Mouse (Mus musculus) T-helper 1 cell (primary cell): ENCODE measurements at regions not wholly inside any gene's neighbourhood (a gene's known extent, or its start where the extent isn't known, plus 50 kb on each side); places are given as distances from the start of the nearest gene placed in this dataset.

Source experiments
- in situ Hi-C: fragments of 300-600 bp; cut with MboI, MseI; formaldehyde crosslinking; loops from one replicate; pipeline ENCODE4 v1.15.1; 2025; ENCODE audit warnings: high pct_unique_total_duplicates

DNA sequence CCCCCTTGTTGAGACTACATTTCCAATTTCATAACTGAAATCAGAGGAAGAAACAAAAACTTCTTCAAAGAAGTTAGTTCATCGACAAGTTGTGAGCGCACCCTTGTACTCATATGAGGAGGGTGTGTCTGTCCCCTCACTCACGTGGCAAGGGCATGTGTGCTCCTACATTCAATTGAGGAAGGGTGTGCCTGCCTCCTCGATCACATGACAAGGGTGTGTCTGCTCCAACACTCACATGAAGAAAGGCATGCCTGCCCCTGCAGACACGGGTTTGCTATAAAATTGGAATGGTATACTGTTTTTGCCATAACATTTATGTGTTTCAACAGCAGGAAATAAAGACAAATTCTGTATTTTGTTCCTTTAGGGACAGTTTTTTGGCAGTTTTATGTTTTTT lies 290.6 kb upstream of the Spred2 start:
- in situ Hi-C loops, result no loop called here

DNA sequence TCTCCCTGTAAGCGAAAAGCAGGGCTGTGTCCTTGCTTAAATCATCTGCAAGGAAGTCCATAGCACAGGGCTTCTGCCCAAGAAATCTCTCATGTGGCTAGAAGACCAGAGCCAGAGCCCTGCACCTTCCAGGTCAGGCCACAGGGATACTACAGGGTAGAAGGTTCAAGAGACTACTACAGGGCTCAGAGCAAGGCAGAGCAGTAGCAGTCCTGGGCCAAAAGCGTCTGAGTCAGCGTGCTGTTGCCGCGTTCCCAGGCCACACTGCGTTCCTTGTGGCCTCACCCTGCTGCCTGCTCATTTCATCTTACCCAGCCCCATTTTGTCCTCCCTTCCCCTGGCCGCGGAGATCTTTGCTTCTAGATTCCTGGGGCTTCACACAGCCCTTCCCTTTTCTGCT lies 283.0 kb upstream of the Spred2 start:
- in situ Hi-C loops, result no loop called here

DNA sequence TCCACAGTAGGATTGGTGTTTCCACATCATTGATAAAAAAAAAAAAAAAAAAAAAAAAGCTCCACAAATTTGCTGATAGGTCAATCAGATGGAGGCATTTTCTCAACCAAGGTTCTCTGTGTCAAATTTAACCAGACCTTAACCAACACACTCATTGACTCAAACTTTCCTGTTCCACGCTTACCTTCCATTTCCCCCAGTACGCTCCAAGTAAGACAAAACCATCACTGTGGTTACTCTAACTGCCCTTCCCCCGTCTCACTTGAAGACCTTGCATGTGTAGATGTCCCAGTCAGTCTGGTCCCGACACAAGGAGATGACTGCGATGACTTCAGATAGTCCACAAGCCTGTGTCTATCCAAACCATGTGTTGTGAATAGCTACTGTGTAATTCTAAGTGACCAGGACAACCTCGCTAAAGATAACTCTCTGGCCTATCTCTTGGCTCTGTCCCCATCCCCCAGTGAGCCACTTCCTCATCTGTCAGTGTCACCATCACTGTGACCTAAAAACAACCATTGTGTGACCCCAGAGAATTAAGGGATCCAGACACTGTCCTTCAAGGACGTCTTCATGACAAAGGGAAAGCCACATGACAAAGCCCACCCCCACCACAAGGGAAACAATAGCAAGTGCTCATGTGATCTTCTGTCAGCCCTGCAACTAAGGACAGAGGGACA lies 279.9 kb upstream of the Spred2 start:
- in situ Hi-C loops, result no loop called here

DNA sequence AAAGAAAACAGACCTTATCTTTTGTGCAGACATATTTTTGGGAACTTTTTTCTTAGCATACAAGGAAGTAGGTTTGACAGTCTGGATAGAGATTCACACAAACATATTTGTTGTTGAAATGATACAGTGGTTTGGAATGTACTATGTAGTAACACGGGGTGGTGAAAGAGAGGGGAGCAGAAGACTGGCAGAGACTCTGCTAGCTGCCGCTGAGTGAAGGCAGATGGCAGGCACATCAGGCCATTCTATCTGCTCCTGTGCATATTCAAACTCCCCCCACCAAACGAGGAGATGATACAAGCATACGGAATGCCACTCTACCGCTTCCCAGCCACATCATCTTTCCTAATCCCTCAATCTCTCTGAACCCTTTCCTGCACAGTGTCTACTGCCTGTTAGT lies 279.1 kb upstream of the Spred2 start:
- in situ Hi-C loops, result no loop called here

DNA sequence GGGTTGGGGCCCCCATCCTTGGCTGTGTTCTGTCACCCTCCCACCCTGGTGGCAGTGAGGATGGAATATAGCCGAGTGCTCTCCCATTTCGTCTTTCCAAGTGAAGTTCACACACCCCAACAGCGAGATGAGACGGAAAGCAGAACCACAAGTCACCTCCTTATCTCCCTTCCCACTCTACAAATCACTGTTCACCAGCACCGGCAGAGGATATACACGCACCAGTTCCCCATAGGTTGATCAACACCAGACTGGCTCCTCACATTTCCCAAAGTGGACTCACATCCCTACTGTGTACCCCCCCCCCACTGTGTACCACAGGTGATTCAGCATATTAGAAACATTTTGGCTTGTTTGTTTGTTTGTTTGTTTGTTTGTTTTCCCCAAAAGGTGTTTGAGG lies 272.7 kb upstream of the Spred2 start:
- in situ Hi-C loops, result no loop called here

DNA sequence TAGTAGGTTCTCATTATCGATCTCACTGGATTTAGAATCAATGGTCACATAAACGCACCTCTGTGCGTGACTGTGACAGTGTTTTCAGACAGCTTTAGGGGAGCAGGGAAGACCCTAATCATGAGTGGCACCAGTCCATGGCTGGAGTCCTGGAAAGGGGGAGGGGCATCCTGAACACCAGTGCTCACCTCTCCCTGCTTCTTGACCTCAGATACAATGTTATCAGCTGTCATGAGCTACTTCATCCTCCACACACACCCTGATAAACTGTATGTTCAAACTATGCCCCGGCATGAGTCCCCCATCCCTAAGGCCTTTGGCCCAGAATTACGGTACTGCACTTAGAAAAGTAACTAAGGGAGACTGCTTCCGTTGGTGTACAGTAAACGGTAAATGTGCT lies 272.2 kb upstream of the Spred2 start:
- in situ Hi-C loops, result no loop called here

DNA sequence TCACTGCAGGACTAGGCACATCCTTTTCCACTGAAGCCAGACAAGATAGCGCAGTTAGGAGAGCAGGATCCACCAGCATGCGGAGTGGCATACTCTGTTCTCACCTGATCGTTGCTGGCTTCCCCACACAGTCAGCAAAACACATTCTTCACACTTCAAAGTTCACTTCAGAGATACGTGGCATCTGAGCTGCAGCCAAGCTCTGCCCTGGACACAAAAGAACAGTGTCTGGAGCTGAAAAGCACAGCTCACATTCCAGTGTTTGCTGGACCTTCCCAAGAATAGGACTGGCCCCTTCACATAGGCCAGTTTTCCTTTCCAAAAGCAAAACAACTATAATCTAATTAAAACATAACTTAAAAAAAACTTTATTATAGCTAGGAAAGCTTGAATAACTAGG lies 264.7 kb upstream of the Spred2 start:
- in situ Hi-C loops, result no loop called here

DNA sequence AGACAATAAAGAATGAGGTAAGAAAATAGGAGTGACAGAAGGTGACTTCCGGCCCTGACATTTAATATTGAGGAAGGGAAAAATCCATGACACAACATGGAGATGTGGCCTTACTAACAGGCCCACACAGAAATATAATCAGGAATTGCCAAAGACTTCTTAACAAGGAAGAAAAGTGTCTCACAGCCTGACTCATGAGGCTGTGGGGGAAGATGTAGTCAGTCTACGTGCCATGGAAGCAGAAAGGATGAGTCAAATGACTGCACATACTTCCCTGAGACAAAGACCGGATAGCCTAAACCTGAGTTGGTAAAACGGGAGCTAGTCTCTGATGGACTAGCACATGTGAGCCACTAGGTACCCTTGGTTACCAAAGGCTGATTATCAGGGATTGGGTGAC lies 257.4 kb upstream of the Spred2 start:
- in situ Hi-C loops, result no loop called here

DNA sequence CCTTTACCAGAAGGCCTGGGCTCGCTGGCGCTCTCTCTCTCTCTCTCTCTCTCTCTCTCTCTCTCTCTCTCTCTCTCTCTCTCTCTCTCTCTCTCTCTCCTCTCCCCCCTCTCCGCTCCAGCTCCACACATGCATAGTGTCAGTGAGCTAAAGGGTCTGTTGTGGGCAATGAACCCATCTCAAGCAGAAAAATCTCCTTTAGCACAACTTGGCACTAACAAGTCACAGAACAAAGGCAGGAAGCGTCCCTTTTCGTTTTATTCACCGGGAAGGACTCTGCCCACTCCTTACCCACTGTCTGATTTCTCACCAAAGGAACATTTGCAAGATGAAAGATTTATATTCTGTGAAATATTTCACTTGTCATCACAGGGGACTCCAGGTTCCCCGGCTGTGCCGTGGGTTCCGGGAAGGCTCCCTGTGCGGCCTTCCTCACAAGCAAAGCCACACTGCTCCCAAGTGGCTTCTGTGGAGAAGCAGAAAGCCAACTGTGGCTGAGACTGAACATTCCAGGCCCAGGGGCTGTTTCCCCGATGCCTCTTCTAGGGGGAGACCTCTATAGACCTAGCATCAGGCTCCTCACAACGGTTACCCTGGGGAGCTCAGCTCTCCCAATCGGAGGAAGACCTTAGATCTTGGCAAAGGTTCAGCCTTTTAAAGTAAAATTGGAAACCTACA lies 253.2 kb upstream of the Spred2 start:
- in situ Hi-C loops, result no loop called here

DNA sequence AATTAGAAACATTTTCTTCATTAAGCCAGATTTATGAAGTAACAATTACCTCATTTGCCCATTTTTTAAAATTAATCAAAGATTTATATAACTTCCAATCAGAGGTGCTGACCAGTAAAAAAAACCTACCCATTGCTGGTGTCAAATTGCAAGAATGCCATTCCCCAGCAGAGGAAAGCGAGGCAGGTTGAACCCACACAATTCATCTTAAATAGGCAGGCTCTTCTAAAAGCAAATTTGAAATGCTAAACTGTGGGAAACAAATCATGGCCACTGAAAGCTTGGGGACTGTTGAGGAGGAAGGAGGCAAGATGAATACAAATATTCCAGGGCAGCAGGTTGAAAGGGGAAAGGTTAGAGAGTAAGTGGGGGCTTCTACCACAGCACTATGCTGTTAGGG lies 251.2 kb upstream of the Spred2 start:
- in situ Hi-C loops, result no loop called here

DNA sequence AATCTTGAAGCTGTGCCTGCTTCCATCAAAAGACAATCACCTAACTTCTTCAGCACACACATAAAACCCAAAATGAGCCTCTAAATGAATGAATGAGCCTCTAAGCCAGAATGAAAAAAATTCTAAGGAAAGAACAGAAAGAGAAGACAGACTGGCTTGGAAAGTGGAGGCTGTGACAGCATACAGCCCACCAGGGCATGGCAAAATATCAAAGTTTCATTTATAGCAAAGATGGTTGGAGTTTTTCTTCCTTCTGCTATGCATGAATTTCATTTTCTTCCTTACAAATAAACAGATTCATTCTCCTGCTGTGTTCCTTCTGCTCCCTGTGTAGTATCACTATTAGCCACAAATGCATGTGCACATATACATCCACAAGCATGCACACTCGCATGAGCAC lies 247.7 kb upstream of the Spred2 start:
- in situ Hi-C loops, result no loop called here

DNA sequence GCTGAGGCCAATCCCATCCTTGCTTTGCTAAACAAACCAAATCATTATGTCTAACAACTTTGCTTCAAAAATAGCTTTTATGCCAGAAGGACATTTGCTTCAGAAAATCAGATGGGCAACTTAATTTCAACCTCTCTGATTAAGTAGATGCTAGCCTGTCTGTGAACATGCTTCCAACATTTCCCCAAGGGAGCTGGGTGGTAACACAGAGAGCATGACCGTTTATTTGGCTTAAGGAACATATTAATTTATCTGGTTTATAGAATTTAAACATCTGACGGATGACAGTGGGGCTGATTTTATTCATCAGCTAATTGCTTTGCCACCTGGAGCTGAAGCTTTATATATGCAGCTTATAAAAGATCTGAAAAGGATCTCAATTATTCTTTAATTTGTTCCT lies 245.1 kb upstream of the Spred2 start:
- in situ Hi-C loops, result no loop called here

DNA sequence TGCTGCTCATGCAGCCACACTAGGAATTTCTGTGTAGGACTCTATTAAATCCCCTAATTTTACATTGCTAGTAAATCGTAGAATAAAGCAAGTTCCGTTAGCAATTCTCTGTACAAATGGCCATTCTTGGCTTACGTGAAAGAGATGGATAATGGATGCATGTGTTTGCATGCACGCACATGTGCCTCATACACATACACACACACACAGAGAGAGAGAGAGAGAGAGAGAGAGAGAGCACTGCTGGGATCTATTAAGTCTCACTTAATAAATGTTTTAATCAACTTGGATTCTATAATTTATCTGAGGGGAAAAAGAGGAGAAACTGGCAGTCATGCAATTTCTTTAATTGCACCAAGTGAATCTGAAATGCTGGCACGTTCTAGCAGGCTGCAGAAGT lies 244.5 kb upstream of the Spred2 start:
- in situ Hi-C loops, result no loop called here

DNA sequence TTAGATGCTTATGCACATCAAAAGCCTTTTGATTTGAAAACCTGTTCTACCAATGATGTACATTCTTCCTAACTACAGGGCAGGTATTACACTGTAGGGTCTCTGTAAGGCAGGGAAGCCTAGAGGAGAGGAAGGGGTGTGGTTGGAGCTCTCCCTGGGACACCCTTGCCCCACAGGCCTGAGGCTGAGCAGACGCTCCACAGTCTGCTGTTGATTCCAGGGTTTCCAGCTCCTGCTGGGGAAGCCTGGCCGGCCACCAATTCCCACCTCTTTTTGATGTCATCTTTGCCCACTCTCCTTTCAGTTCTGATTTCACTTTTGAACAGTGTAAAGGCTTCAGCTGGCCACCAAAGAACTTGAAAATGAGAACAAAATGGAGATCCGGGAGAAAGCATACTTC lies 223.0 kb upstream of the Spred2 start:
- in situ Hi-C loops, result no loop called here

DNA sequence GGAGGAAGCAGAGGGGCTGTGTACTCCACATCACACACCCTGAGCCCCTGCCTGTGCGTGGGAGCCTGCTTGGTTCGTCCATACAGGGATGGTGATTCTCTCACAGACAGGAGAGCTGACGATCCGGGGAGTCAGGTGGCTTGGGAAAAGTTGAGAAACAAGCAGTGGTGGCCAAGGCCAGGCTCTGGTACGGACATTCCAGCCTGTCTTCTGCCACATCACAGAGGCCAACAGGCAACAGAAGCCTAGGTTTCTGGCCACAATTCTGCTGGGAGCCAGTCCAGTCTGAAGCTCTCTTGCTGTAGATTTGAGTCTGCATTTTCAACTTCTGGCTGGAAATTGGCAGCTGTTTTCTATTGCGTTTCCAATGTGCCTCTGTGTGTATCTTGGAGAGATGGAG lies 215.4 kb upstream of the Spred2 start:
- in situ Hi-C loops, result no loop called here

DNA sequence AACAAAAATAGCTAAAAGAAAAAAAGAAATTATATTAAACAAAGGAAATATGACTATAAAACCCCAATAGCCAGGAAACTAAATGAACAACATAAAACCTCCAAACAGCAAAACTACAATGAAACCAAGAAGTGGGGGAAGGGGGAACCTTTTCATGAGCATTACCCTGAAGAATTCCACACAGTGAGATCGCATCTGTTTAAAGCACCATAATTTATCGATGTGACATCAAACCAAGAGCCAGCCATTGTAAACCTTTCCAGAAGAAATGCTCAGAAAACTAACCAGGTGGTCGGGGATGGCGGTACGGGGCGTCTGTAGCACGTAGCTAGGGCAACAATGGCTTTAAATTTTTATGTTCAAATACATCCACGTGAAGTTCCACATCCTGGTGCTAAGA lies 214.8 kb upstream of the Spred2 start:
- in situ Hi-C loops, result no loop called here

DNA sequence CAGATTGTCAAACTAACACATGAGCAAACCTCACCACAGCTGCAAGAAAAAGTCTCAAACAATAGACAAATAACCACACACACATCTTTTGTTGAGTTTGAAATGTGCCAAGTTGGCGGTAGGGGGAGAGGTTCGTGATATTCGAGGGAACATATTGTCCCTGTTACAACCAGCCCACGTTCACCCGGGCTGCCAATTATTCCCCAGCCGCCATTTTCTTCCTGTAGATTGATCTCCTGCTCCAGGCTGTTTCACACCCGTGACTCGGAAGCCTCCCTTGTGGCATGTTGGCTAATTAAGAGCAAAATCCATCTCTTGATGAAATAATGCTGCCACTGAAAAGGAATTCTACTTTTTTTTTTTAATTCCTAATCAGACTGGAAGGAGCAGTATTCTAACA lies 211.1 kb upstream of the Spred2 start:
- in situ Hi-C loops, result no loop called here

DNA sequence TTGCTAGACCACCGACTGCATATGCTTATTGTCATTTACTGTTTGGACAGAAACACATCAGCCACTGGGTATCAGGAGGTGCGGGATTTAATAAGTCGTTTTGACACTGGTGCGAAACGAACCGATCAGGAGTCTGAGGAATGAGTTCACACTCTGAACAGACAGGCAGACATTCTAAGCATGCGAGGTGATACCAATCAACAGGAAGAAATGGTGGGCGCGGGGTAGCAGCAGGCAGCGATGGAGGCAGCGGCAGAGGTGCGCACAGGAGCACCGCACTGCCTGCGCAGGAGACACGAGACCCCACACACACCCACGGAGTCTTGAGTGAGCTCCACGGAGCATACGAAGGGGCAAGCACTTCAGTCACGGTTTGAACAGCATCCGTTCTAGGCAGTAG lies 210.6 kb upstream of the Spred2 start:
- in situ Hi-C loops, result no loop called here

DNA sequence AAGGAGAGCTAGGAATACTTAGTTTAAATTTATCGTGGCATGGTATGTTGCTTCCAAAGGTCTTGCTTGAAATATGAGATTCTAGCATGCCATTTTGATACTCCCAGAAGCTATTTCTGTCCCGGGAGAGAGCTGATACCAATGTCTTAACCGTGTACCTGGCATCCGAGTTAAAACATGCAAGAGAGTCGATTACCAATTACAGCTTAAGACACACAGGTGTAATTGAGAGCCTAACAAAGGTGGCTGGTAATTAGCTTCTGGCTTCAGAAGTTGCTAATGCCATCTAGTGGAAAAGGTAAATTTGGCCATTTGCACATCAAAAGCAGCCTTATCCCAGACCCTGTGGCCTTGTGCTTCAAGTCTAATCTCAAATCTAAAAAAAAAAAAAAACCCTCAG lies 210.0 kb upstream of the Spred2 start:
- in situ Hi-C loops, result no loop called here

DNA sequence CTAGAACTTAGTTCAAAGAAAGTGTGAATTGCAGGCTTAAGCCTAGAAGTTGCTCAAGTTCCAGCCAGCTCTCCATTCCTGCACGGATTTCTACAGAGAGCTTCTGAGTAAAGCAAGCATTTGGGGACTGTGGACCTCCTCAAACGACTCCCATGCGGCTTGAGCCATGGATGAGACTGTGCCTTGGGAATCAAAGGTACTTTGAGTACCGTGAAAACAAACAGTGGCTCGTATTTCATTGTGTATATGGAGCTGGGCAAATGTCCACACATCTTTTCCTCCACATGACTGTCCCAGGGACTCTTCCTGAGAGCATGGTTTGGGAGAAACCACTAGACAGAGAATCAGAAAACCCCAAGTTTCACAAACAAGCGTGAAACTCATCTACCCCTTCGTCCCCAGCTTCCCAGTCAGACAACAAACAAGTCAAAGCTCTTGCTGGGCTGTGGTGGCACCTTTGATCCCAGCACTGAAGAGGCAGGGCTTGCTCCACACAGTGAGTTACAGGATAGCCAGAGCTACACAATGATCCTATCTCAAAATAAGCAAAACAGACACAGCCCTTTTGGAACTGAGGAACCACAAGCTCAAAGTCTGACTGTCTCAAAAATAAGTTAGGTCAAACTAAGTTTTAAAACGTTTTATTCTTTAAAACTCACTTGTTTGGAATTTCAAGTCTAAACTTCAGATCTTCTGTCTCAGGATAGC lies 209.1 kb upstream of the Spred2 start:
- in situ Hi-C loops, result no loop called here

DNA sequence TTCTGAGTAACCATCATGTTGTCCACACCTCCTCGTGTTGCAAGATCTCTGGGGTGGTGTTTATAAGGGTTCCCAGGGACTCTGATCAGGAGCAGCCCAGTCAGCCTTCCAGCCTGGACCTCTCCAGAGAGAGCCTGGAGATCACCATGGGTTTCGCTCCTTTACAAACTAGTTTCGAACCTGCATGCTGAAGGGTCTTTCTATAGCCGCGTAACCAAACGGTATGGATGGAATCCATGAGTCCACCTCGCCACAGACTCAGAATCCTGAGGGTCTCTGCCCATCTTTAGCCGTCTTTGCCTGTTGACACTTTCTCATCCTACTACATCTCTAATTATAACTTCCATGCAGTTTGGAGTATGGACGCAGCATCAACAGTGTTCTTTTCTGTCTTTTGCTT lies 206.0 kb upstream of the Spred2 start:
- in situ Hi-C loops, result no loop called here

DNA sequence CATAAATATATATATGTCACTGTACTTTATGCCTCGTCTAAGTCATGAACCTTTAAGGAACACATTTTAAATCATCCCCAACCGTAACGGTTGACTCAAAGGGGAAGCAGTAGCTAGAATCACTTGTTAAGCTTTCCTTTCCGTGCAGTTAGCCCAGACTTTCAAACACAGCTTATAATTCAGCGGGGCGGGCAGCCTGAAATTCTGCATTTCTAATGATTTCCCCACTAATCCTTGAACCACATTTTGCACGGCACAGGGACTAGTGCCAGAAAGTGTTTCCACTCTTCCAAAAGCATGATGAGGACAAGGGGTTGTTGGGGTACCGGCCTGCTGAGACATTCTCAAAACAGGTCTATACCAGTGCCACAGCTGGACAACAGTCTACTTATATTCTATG lies 195.1 kb upstream of the Spred2 start:
- in situ Hi-C loops, result no loop called here

DNA sequence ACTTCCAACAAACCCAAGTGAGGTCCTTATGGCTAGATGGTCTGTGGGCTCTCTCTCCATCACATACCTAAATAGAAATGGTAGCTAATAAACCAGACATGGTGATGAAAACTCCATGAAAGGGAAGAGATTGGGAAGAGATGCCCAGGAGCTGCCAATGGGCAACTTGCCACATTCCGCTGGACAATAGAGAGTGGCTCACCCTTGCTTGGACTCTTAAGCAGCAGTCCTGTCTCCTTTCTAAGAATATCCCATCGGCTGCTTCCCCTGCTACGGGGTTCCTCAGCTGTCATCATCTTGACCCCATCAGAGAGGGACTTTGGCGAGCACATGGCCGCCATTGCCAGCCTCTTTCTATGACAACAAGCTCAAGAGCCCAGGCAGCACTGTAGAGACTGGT lies 193.4 kb upstream of the Spred2 start:
- in situ Hi-C loops, result no loop called here
